Mouse (Mus musculus) Muller cell, postnatal 12 days (primary cell): ENCODE measurements around the gene Klra6.
"Not testable (repeated sequence)": the region's sequence is repeated elsewhere in the genome, so short reads cannot be mapped to it uniquely, and the experiment has no call there.

Experiments used
- DNase-seq: peaks from one replicate; pipeline ENCODE4 v3.0.0-alpha.2; 2015; ENCODE audit errors: inconsistent ontology term

Gene Klra6

DNA sequence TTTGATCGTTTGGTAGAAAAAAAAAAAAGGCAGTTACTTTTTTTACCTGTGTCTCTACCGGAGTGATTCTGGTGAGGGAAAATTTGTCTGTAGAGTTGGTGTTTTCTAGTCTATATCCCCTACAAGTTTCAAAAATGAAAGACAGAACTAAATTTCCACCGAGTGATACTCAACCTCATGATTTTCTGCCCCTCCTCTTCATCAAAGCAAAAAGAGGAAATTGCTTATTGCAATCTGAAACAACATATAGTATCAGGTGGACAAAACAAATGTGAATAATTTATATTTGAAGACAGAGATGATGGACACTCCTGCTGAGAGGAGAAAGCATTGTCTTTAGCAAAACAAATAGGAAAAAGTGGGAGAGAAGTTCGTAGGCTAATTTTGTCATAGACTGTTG is at the start of gene Klra6:
Gene Klra6 (minus strand): TSS at position 101 of the 400 bp plus-strand sequence.
- no peak for DNase-seq

DNA sequence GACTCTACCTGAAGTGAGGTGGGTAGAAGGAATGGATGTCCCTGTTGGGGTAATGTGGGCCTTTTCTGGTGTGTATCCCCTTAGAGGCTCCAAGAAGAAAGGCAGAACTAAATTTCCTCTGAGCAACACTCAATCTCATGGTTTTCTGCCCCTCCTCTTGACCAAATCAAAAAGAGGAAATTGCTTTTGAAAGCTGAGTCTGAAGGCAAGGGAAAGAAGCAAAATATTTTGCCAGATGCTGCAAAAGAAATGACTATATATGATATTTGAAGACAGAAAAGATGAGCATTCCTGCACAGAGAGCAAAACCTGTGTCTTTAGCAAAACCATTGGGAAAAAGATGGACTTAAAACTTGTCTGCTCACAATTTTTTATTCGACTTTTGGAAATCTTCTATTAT is 40.4 kb upstream of the Klra6 start, which contains the start of gene Klra4:
Gene Klra4 (minus strand): TSS at position 101 of the 400 bp plus-strand sequence.
- DNase-seq = not testable (repeated sequence)

- no peak for DNase-seq
Observed at GRCm38 (mm10) chr6:130065196-130065595, 38.4 kb upstream of the Klra6 start.

DNA sequence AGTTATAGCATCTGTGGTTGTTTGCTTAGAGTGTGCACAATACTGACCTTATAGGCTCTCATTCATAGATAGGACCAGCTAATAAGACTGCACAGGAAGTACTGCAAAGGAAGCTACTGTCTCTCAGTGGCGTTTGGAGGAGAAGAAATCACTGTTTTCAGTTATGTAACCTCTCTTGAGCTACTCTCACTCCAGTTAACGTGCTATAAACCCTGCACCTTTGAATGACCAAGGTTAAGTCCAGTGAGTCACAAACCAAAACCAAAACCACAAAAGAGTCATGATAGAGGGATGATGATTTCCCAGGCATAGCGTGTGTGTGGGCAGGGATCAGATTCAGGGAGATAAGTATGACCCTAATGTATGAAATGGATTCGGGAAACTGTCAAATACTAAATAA is 8.4 kb upstream of the Klra6 start:
- not testable (repeated sequence) for DNase-seq

DNA sequence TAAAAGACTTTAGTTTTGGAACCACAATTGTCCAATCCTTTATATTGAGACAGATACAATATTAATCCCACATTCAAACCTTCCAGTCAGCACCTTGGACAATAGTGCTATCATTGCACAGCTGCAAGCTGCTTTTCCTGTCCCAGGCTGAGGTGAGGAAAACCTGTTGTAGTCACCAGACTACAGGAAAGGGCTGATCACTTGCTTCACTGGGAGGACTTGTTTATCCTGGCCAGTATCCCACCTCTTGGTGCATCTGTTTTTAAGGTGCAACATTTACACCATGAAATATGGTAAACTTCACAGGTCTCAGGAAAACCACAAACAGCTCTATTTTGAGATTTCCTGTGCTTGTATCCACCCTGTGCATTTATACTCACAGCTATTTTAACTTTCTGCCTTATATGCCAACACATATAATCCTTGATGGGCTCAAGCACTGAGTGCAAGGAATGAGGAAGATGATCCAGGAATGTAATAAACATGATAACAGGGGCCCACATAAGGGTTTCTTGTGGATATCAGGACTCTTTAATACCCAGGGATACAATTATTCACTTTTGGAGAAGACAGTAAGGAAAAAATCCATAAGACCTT is 4.8 kb upstream of the Klra6 start:
- DNase-seq = not testable (repeated sequence)
